Mouse (Mus musculus): ENCODE measurements around the gene H13. TPM values are rescaled to one million over a fixed set of nuclear protein-coding genes. Genes with fewer than 3 reads are reported as not detected.

Gene H13
- total and polyA plus RNA-seq, 2 experiments from 2014 or later, result 166 to 177 TPM

DNA sequence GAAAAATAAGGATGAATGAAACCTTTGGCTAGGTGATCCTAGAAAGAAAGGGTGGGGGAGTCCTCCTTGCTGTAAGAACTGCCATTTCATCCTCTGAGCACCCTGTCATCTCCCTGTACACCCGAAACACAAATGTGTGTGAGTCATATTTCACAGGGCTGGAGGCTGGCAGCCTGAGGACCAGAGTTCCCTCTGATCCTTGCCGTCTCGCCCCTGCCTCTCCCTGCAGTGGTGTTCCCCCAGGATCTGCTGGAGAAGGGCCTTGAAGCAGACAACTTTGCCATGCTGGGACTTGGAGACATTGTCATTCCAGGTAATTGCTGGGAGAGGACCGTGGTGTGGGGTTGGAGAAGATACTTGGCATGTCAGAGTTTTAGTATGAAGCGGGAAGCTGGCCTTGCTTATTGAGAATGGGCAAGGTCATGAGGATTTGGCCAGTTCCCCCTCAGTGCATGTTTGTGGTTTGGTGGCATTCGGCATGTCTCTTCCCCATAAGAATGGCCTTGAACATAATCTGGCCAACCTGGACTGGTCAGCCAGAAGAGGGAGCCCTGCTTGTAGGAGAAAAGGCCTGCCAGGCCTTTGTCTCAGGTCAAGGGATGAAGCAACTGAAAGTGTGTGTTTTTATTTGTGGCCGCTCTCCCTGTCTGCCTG is 22.4 kb downstream of the H13 start:
- ATAC-seq, result no peak

DNA sequence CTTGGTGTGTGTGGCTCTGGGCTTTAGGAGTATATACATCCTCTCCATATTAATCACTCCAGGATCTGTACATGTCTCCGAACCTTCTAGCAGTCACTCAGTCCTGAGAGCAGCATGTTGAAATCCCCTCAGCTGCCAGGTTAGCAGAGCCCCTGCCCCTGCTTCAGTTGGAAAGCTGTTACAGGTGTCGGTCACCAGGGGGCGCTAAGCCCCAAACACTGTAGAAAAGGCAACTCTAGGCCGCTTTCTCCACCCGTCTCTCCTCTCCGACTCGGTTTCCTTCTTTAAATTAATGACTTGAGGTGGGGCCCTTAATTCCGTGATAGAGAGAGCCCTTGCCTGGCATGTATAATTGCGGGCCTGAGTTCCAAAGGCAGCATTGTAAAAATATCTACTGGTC is 24.0 kb downstream of the H13 start:
- H3K4me2 ChIP-seq (ENCODE audit: low read depth), result peak overlapping the region; percentile 43
- peak overlapping the region; percentile 40; the same call in 1 of the 2 replicates for H3K27ac ChIP-seq (ENCODE audit: low read depth, low read length)
- 0 out of 2 replicates have a peak overlapping the region, but pooled peaks have one; percentile 37 for H3K9ac ChIP-seq
- peak overlapping the region; percentile 21; the same call in 1 of the 2 replicates for H3K4me3 ChIP-seq (ENCODE audit: low read depth, low read length)
- no peaks in the 10 kb centered on the region for H3K9me3 ChIP-seq (ENCODE audit: low read length)
- DNase-seq, result peak; percentile 85
- no peaks in the 10 kb centered on the region for H3K27me3 ChIP-seq (ENCODE audit: insufficient read depth, low read length)
- H3K4me1 ChIP-seq (ENCODE audit: insufficient read depth), result peaks cover 2% of the 10 kb centered on the region; the same call in 1 of the 2 replicates
- H3K36me3 ChIP-seq (ENCODE audit: insufficient read depth), result peaks cover 57% of the 10 kb centered on the region
- peak; percentile 89 for TF ChIP-seq CTCF (IDR thresholded peaks at IDR 0.05; ENCODE audit: low read depth)
- 15% methylated on average over 9 of the region's 9 CpGs for WGBS
- peak; percentile 68 for ATAC-seq

More for the DNA sequence above, 22.4 kb downstream of the H13 start:
- Histone ChIP-seq H3K27me3 (ENCODE audit: insufficient read depth, low read length) (no peaks in the 10 kb centered on the region), H3K4me3 (ENCODE audit: low read depth, low read length) (no peak overlapping the region), H3K9me3 (ENCODE audit: low read length) (no peaks in the 10 kb centered on the region), H3K4me1 (ENCODE audit: insufficient read depth) (peaks cover 2% of the 10 kb centered on the region; the same call in 1 of the 2 replicates), H3K9ac (no peak overlapping the region), H3K27ac (ENCODE audit: low read depth, low read length) (no peak overlapping the region), H3K4me2 (ENCODE audit: low read depth) (no peak overlapping the region), H3K36me3 (ENCODE audit: insufficient read depth) (peaks cover 57% of the 10 kb centered on the region)
- TF ChIP-seq CTCF (IDR thresholded peaks at IDR 0.05; ENCODE audit: low read depth), result peak; percentile 43
- WGBS, result 76% methylated on average over 7 of the region's 7 CpGs
- DNase-seq, result no peak

GRCm38 (mm10) chr2:152693735-152694134 is 24.5 kb downstream of the H13 start:
- 0 out of 2 replicates have a peak overlapping the region, but pooled peaks have one; percentile 37 for H3K9ac ChIP-seq
- WGBS, result 86% methylated on average over 13 of the region's 13 CpGs
- no peaks in the 10 kb centered on the region for H3K9me3 ChIP-seq (ENCODE audit: low read length)
- no peak for TF ChIP-seq CTCF (IDR thresholded peaks at IDR 0.05; ENCODE audit: low read depth)
- peaks cover 57% of the 10 kb centered on the region for H3K36me3 ChIP-seq (ENCODE audit: insufficient read depth)
- no peaks in the 10 kb centered on the region for H3K27me3 ChIP-seq (ENCODE audit: insufficient read depth, low read length)
- peak overlapping the region; percentile 40; the same call in 1 of the 2 replicates for H3K27ac ChIP-seq (ENCODE audit: low read depth, low read length)
- peaks cover 2% of the 10 kb centered on the region; the same call in 1 of the 2 replicates for H3K4me1 ChIP-seq (ENCODE audit: insufficient read depth)
- peak overlapping the region; percentile 43 for H3K4me2 ChIP-seq (ENCODE audit: low read depth)
- H3K4me3 ChIP-seq (ENCODE audit: low read depth, low read length), result 0 out of 2 replicates have a peak overlapping the region, but pooled peaks have one; percentile 21
- DNase-seq (no peak), ATAC-seq (no peak)

- H3K9ac ChIP-seq, result no peak overlapping the region
- WGBS, result 81% methylated on average over 7 of the region's 7 CpGs
- no peak overlapping the region for H3K27ac ChIP-seq (ENCODE audit: low read depth, low read length)
- no peak overlapping the region for H3K4me2 ChIP-seq (ENCODE audit: low read depth)
- H3K9me3 ChIP-seq (ENCODE audit: low read length), result no peaks in the 10 kb centered on the region
- DNase-seq (no peak), ATAC-seq (no peak)
- no peaks in the 10 kb centered on the region for H3K27me3 ChIP-seq (ENCODE audit: insufficient read depth, low read length)
- peaks cover 58% of the 10 kb centered on the region for H3K36me3 ChIP-seq (ENCODE audit: insufficient read depth)
- no peak overlapping the region for H3K4me3 ChIP-seq (ENCODE audit: low read depth, low read length)
- no peak for TF ChIP-seq CTCF (IDR thresholded peaks at IDR 0.05; ENCODE audit: low read depth)
- H3K4me1 ChIP-seq (ENCODE audit: insufficient read depth), result peaks cover 2% of the 10 kb centered on the region; the same call in 1 of the 2 replicates
Measured at GRCm38 (mm10) chr2:152694708-152695107, 25.4 kb downstream of the H13 start.

- Histone ChIP-seq H3K9me3 (ENCODE audit: low read length) (no peaks in the 10 kb centered on the region), H3K4me2 (ENCODE audit: low read depth) (no peak overlapping the region), H3K4me1 (ENCODE audit: insufficient read depth) (peaks cover 2% of the 10 kb centered on the region; the same call in 1 of the 2 replicates), H3K27ac (ENCODE audit: low read depth, low read length) (no peak overlapping the region; the same call in 1 of the 2 replicates), H3K27me3 (ENCODE audit: insufficient read depth, low read length) (no peaks in the 10 kb centered on the region), H3K36me3 (ENCODE audit: insufficient read depth) (peaks cover 61% of the 10 kb centered on the region), H3K4me3 (ENCODE audit: low read depth, low read length) (no peak overlapping the region), H3K9ac (peak overlapping the region; percentile 52)
- WGBS, result 73% methylated on average over 10 of the region's 10 CpGs
- no peak for DNase-seq
- no peak for TF ChIP-seq CTCF (IDR thresholded peaks at IDR 0.05; ENCODE audit: low read depth)
- ATAC-seq, result no peak
Measured at GRCm38 (mm10) chr2:152696016-152696415, 26.8 kb downstream of the H13 start.

DNA sequence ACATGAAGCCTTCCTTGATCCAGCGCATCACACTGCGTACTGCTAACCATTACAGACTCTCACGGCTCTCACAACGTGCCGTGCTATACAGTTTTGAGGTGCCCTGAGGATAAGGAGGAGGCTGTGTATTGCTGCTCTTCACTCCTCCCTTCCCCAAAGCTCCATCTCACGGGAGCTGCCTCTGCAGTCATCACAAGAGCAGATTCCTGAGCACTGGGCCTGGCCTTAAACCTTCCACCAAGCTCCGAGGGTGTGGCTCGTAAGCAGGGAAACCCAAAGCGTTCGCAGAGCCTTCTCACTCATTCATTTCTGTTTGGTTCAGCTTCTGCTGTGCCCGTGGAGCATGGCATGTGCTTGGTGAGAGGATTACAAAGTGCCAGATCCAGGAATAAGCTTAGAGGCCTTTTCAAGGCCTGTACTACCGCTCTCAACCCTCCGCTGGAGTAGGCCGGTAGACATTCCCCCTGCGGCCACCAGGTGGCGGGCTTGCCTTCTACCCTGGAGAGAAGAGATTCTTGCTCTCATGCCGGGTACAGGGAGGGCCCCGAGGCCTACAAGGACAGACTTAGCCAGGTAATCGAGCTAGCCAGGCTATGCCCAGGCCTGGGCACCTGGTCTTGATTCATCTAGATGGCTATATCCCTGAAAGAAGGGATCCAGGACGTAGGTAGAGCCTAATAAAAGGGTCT is 27.4 kb downstream of the H13 start:
- Histone ChIP-seq H3K27me3 (ENCODE audit: insufficient read depth, low read length) (no peaks in the 10 kb centered on the region), H3K4me2 (ENCODE audit: low read depth) (no peak overlapping the region), H3K9me3 (ENCODE audit: low read length) (no peaks in the 10 kb centered on the region), H3K36me3 (ENCODE audit: insufficient read depth) (peaks cover 67% of the 10 kb centered on the region), H3K4me3 (ENCODE audit: low read depth, low read length) (no peak overlapping the region), H3K4me1 (ENCODE audit: insufficient read depth) (peaks cover 2% of the 10 kb centered on the region; the same call in 1 of the 2 replicates), H3K9ac (peak overlapping the region; percentile 52), H3K27ac (ENCODE audit: low read depth, low read length) (peak overlapping the region; percentile 60)
- WGBS, result 43% methylated on average over 20 of the region's 20 CpGs
- peak; percentile 88 for ATAC-seq
- peak; percentile 96 for TF ChIP-seq CTCF (IDR thresholded peaks at IDR 0.05; ENCODE audit: low read depth)
- DNase-seq, result peak; percentile 95

DNA sequence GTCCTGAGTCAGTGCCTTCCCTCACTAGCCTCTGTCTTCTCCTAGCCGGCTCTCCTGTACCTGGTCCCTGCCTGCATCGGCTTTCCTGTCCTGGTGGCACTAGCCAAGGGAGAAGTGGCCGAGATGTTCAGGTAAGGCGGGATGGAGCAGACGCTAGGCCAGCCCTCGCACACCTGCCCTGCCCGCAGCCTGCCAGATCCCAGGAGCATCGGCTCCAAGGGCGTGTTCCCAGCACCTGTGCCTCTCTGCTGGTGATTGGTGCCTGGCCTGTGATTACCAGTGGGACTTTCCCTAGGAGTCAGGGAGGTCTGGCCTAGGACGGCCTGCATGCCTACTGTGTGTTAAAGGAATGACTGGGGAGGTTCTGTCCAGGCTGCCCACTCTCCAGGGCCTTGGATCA is 30.9 kb downstream of the H13 start:
- DNase-seq (no peak), ATAC-seq (no peak)
- 92% methylated on average over 10 of the region's 10 CpGs for WGBS
- Histone ChIP-seq H3K27ac (ENCODE audit: low read depth, low read length) (no peak overlapping the region), H3K9me3 (ENCODE audit: low read length) (no peaks in the 10 kb centered on the region), H3K36me3 (ENCODE audit: insufficient read depth) (peaks cover 98% of the 10 kb centered on the region), H3K4me2 (ENCODE audit: low read depth) (no peak overlapping the region), H3K4me3 (ENCODE audit: low read depth, low read length) (no peak overlapping the region), H3K9ac (no peak overlapping the region), H3K4me1 (ENCODE audit: insufficient read depth) (no peaks in the 10 kb centered on the region), H3K27me3 (ENCODE audit: insufficient read depth, low read length) (no peaks in the 10 kb centered on the region)
- no peak for TF ChIP-seq CTCF (IDR thresholded peaks at IDR 0.05; ENCODE audit: low read depth)
